Mouse (Mus musculus): Measurements from ENCODE around the gene 1700001F09Rik. TPM values are rescaled to one million over a fixed set of nuclear protein-coding genes. Genes with fewer than 3 reads are reported as not detected.
"Not testable (repeated sequence)": the region's sequence is repeated elsewhere in the genome, so short reads cannot be mapped to it uniquely, and the experiment has no call there.

1700001F09Rik gene
- not detected in 2 replicates for polyA plus RNA-seq (2012; rRNA removed)

GRCm38 (mm10) chr14:43347711-43348110 lies at the start of gene 1700001F09Rik:
1700001F09Rik (minus strand) TSS chr14:43347811.
- not testable (repeated sequence) for H3K4me3 ChIP-seq (ENCODE audit: insufficient read depth, low read depth, low read length); H3K4me1 ChIP-seq (ENCODE audit: control insufficient read depth, insufficient read depth, low read length); H3K36me3 ChIP-seq (ENCODE audit: control insufficient read depth, insufficient read depth, low read length); H3K27ac ChIP-seq (ENCODE audit: insufficient read depth, low read depth, low read length); H3K27me3 ChIP-seq (replicated peaks; ENCODE audit: control insufficient read depth, insufficient read depth, low read length); DNase-seq

- WGBS, result 88% methylated on average over 11 of the region's 11 CpGs
Observed at GRCm38 (mm10) chr14:43361713-43362112, 14.1 kb upstream of the 1700001F09Rik start.

GRCm38 (mm10) chr14:43359246-43359645 lies 11.6 kb upstream of the 1700001F09Rik start:
- H3K27me3 ChIP-seq (replicated peaks; ENCODE audit: control insufficient read depth, insufficient read depth, low read length); H3K4me3 ChIP-seq (ENCODE audit: insufficient read depth, low read depth, low read length); DNase-seq; H3K27ac ChIP-seq (ENCODE audit: insufficient read depth, low read depth, low read length); H3K4me1 ChIP-seq (ENCODE audit: control insufficient read depth, insufficient read depth, low read length); H3K36me3 ChIP-seq (ENCODE audit: control insufficient read depth, insufficient read depth, low read length): not testable (repeated sequence)
- 90% methylated on average over 1 of the region's 1 CpGs for WGBS

More at GRCm38 (mm10) chr14:43361713-43362112, 14.1 kb upstream of the 1700001F09Rik start:
- H3K27me3 ChIP-seq (replicated peaks; ENCODE audit: control insufficient read depth, insufficient read depth, low read length); H3K27ac ChIP-seq (ENCODE audit: insufficient read depth, low read depth, low read length); H3K4me1 ChIP-seq (ENCODE audit: control insufficient read depth, insufficient read depth, low read length); H3K36me3 ChIP-seq (ENCODE audit: control insufficient read depth, insufficient read depth, low read length); DNase-seq; H3K4me3 ChIP-seq (ENCODE audit: insufficient read depth, low read depth, low read length): not testable (repeated sequence)

GRCm38 (mm10) chr14:43357496-43357895 lies 9.9 kb upstream of the 1700001F09Rik start:
- not testable (repeated sequence) for H3K4me1 ChIP-seq (ENCODE audit: control insufficient read depth, insufficient read depth, low read length); H3K36me3 ChIP-seq (ENCODE audit: control insufficient read depth, insufficient read depth, low read length); H3K4me3 ChIP-seq (ENCODE audit: insufficient read depth, low read depth, low read length); H3K27ac ChIP-seq (ENCODE audit: insufficient read depth, low read depth, low read length); H3K27me3 ChIP-seq (replicated peaks; ENCODE audit: control insufficient read depth, insufficient read depth, low read length)
- DNase-seq, result peak; percentile 72

GRCm38 (mm10) chr14:43352944-43353343 lies 5.3 kb upstream of the 1700001F09Rik start:
- 82% methylated on average over 2 of the region's 2 CpGs for WGBS

GRCm38 (mm10) chr14:43337646-43338045 lies 10.0 kb downstream of the 1700001F09Rik start:
- not testable (repeated sequence) for H3K27ac ChIP-seq (ENCODE audit: insufficient read depth, low read depth, low read length); H3K27me3 ChIP-seq (replicated peaks; ENCODE audit: control insufficient read depth, insufficient read depth, low read length); H3K36me3 ChIP-seq (ENCODE audit: control insufficient read depth, insufficient read depth, low read length); H3K4me3 ChIP-seq (ENCODE audit: insufficient read depth, low read depth, low read length); DNase-seq; H3K4me1 ChIP-seq (ENCODE audit: control insufficient read depth, insufficient read depth, low read length)
- WGBS, result 72% methylated on average over 1 of the region's 1 CpGs

More at GRCm38 (mm10) chr14:43352944-43353343, 5.3 kb upstream of the 1700001F09Rik start:
- not testable (repeated sequence) for H3K36me3 ChIP-seq (ENCODE audit: control insufficient read depth, insufficient read depth, low read length); H3K27ac ChIP-seq (ENCODE audit: insufficient read depth, low read depth, low read length); H3K27me3 ChIP-seq (replicated peaks; ENCODE audit: control insufficient read depth, insufficient read depth, low read length); H3K4me3 ChIP-seq (ENCODE audit: insufficient read depth, low read depth, low read length); H3K4me1 ChIP-seq (ENCODE audit: control insufficient read depth, insufficient read depth, low read length); DNase-seq

- WGBS, result 91% methylated on average over 11 of the region's 11 CpGs
- H3K27me3 ChIP-seq (replicated peaks; ENCODE audit: control insufficient read depth, insufficient read depth, low read length); H3K36me3 ChIP-seq (ENCODE audit: control insufficient read depth, insufficient read depth, low read length); H3K27ac ChIP-seq (ENCODE audit: insufficient read depth, low read depth, low read length); H3K4me1 ChIP-seq (ENCODE audit: control insufficient read depth, insufficient read depth, low read length); H3K4me3 ChIP-seq (ENCODE audit: insufficient read depth, low read depth, low read length); DNase-seq: not testable (repeated sequence)
Observed at GRCm38 (mm10) chr14:43331362-43331880, 16.2 kb downstream of the 1700001F09Rik start.

GRCm38 (mm10) chr14:43328603-43329002 lies 19.0 kb downstream of the 1700001F09Rik start:
- not testable (repeated sequence) for H3K4me3 ChIP-seq (ENCODE audit: insufficient read depth, low read depth, low read length)

GRCm38 (mm10) chr14:43319516-43319915 lies 28.1 kb downstream of the 1700001F09Rik start:
- H3K27ac ChIP-seq (ENCODE audit: insufficient read depth, low read depth, low read length); H3K4me1 ChIP-seq (ENCODE audit: control insufficient read depth, insufficient read depth, low read length); DNase-seq; H3K4me3 ChIP-seq (ENCODE audit: insufficient read depth, low read depth, low read length); H3K27me3 ChIP-seq (replicated peaks; ENCODE audit: control insufficient read depth, insufficient read depth, low read length); H3K36me3 ChIP-seq (ENCODE audit: control insufficient read depth, insufficient read depth, low read length): not testable (repeated sequence)

More at GRCm38 (mm10) chr14:43328603-43329002, 19.0 kb downstream of the 1700001F09Rik start:
- H3K36me3 ChIP-seq (ENCODE audit: control insufficient read depth, insufficient read depth, low read length); H3K4me1 ChIP-seq (ENCODE audit: control insufficient read depth, insufficient read depth, low read length); H3K27me3 ChIP-seq (replicated peaks; ENCODE audit: control insufficient read depth, insufficient read depth, low read length); H3K27ac ChIP-seq (ENCODE audit: insufficient read depth, low read depth, low read length); DNase-seq: not testable (repeated sequence)
- 63% methylated on average over 2 of the region's 2 CpGs for WGBS

- not testable (repeated sequence) for DNase-seq; H3K4me3 ChIP-seq (ENCODE audit: insufficient read depth, low read depth, low read length); H3K27ac ChIP-seq (ENCODE audit: insufficient read depth, low read depth, low read length); H3K27me3 ChIP-seq (replicated peaks; ENCODE audit: control insufficient read depth, insufficient read depth, low read length); H3K36me3 ChIP-seq (ENCODE audit: control insufficient read depth, insufficient read depth, low read length); H3K4me1 ChIP-seq (ENCODE audit: control insufficient read depth, insufficient read depth, low read length)
- WGBS, result 76% methylated on average over 3 of the region's 3 CpGs
Observed at GRCm38 (mm10) chr14:43293503-43293902, 54.1 kb downstream of the 1700001F09Rik start, which contains the start of gene Gm8127. Gm8127 (minus strand) TSS chr14:43293832.
